Mouse (Mus musculus): ENCODE data around the gene Adat1. TPM values are rescaled to one million over a fixed set of nuclear protein-coding genes. Genes with fewer than 3 reads are reported as not detected.

Adat1 gene
- polyA plus RNA-seq, 1 experiment = 3.7 TPM

DNA sequence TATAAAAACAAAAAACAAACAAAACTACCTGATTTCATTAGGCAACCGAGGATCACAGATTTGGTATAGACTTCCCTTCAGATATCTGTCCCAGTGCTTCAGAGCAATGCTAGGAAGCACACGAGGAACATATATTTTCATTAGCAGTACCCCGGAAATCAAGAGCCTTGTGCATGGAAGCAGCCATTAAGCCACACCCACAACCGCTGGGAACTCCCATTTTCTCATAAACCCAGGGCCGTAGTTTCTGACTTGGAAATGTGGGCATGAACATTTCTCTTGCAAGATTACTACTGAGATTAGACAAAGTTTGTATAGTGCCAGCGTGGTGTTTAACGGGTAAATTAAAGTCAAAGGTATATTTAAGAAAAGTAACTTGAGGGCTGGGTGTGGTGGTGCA lies 17.5 kb upstream of the Adat1 start:
- no peaks in the 10 kb centered on the region; the same call in 1 of the 2 replicates for H3K4me1 ChIP-seq (ENCODE audit: control insufficient read depth, insufficient read depth, low read length)
- peak overlapping the region; percentile 8; the same call in 1 of the 2 replicates for H3K4me3 ChIP-seq (ENCODE audit: insufficient read depth, low read length)
- no peak overlapping the region for H3K27ac ChIP-seq (ENCODE audit: insufficient read depth, low read length)
- TF ChIP-seq POLR2A (IDR thresholded peaks at IDR 0.05; ENCODE audit: low read depth, low read length) (no peak), CTCF (IDR thresholded peaks at IDR 0.05; ENCODE audit: borderline replicate concordance, insufficient read depth, low read length) (no peak)

DNA sequence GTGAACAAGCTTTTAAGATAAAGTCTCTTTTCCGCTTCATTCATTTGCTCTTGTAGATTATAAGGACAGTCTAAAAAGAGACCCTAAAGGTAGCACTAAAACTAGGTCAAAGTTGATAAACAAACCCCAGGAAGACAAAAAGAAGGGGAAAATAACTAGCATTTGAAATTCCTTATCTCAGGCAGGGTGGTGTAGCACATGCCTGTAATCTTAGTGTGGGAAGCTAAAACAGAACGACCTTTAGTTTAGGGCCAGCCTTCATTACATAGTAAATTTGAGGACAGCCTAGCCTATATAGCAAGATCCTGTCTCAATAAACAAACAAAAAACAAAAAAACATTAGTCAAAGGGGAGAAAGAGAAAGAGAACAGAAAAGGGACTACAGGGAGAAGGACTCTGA lies 15.6 kb upstream of the Adat1 start:
- Histone ChIP-seq H3K4me1 (ENCODE audit: control insufficient read depth, insufficient read depth, low read length) (no peaks in the 10 kb centered on the region), H3K27ac (ENCODE audit: insufficient read depth, low read length) (no peak overlapping the region), H3K4me3 (ENCODE audit: insufficient read depth, low read length) (no peak overlapping the region)
- TF ChIP-seq POLR2A (IDR thresholded peaks at IDR 0.05; ENCODE audit: low read depth, low read length) (no peak), CTCF (IDR thresholded peaks at IDR 0.05; ENCODE audit: borderline replicate concordance, insufficient read depth, low read length) (no peak)

DNA sequence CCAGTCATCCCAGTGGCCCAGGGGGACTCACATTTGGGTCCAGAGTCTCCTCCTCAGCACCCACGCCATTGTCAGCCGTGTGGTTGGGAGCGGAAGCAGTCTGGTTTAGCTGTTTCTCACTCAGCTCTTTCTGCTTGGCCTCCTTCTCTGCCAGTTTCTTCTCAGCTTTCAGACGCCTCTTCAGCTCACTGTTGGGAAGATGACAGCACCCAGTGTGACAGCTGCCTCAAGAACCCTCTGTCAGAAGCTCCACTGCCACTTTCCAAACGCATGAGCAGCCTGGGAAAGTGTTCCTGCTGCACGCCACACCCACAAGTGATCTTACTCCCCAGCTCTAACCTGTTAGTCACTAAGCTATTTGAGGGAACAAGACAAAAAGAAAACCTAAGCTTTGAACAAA lies 13.5 kb upstream of the Adat1 start:
- Histone ChIP-seq H3K27ac (ENCODE audit: insufficient read depth, low read length) (no peak overlapping the region), H3K4me3 (ENCODE audit: insufficient read depth, low read length) (no peak overlapping the region), H3K4me1 (ENCODE audit: control insufficient read depth, insufficient read depth, low read length) (no peaks in the 10 kb centered on the region)
- TF ChIP-seq POLR2A (IDR thresholded peaks at IDR 0.05; ENCODE audit: low read depth, low read length) (no peak), CTCF (IDR thresholded peaks at IDR 0.05; ENCODE audit: borderline replicate concordance, insufficient read depth, low read length) (no peak)

DNA sequence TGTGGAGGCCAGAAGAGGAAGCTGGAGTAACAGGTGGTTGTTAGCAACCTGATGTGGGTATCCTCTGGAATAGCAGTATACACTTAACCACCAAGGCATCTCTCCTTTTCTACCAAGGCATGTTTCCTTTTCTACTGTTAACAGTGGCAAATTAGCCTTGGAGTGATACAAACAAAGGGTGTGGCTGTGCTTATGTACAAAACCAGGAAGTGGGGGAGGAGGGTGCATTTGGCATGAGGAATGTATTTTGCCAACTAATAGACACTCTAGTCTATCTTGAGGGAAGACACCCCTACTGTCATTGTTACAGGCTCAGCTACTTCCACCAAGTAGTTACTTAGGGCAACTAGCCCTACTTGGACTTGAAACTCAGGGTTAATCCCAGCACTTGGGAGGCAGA lies 12.7 kb upstream of the Adat1 start:
- Histone ChIP-seq H3K27ac (ENCODE audit: insufficient read depth, low read length) (no peak overlapping the region), H3K4me1 (ENCODE audit: control insufficient read depth, insufficient read depth, low read length) (no peaks in the 10 kb centered on the region), H3K4me3 (ENCODE audit: insufficient read depth, low read length) (no peak overlapping the region)
- TF ChIP-seq POLR2A (IDR thresholded peaks at IDR 0.05; ENCODE audit: low read depth, low read length) = no peak
- no peak for TF ChIP-seq CTCF (IDR thresholded peaks at IDR 0.05; ENCODE audit: borderline replicate concordance, insufficient read depth, low read length)

DNA sequence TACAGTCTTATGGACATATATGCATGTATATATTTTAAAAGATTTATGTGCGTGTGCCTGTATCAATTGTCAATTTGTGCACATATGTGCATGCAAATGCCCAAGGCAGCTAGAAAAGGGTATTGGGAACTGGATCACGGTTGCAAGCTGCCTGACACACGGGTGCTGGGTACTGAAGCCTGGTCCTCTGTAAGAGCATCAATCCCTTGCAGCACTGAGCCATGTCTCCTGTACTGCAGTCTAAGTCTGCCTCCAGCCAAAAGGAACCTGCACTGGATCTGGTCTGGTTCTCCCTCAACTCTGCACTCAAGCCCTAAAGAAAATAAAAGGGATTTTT lies 569 bp upstream of the Adat1 start:
- Histone ChIP-seq H3K4me3 (ENCODE audit: insufficient read depth, low read length) (no peak overlapping the region), H3K4me1 (ENCODE audit: control insufficient read depth, insufficient read depth, low read length) (no peaks in the 10 kb centered on the region)

DNA sequence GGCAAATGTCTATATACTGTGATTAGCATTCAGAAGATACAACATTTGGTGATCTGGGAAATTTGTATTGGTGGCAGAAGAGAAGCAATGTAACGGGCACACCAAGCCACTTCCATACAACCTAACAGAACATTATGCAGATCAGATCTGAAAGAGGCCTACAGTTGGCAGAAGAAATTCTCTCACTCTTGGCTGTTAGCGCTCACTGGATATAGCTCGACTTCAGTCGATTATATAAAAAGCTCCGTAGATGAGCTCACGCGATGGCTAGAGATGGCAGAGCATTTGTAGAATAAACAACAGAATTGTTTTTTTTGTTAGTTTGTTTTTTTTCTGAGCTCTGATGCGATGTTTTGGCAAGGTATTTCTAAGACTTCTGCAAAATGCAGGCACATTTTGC lies 824 bp downstream of the Adat1 start:
- TF ChIP-seq POLR2A (IDR thresholded peaks at IDR 0.05; ENCODE audit: low read depth, low read length) (no peak), CTCF (IDR thresholded peaks at IDR 0.05; ENCODE audit: borderline replicate concordance, insufficient read depth, low read length) (no peak)
- Histone ChIP-seq H3K4me3 (ENCODE audit: insufficient read depth, low read length) (peak overlapping the region; percentile 96), H3K27ac (ENCODE audit: insufficient read depth, low read length) (no peak overlapping the region), H3K4me1 (ENCODE audit: control insufficient read depth, insufficient read depth, low read length) (no peaks in the 10 kb centered on the region)

More for the DNA sequence above, 569 bp upstream of the Adat1 start:
- H3K27ac ChIP-seq (ENCODE audit: insufficient read depth, low read length) = no peak overlapping the region
- TF ChIP-seq CTCF (IDR thresholded peaks at IDR 0.05; ENCODE audit: borderline replicate concordance, insufficient read depth, low read length) = no peak
- no peak for TF ChIP-seq POLR2A (IDR thresholded peaks at IDR 0.05; ENCODE audit: low read depth, low read length)

DNA sequence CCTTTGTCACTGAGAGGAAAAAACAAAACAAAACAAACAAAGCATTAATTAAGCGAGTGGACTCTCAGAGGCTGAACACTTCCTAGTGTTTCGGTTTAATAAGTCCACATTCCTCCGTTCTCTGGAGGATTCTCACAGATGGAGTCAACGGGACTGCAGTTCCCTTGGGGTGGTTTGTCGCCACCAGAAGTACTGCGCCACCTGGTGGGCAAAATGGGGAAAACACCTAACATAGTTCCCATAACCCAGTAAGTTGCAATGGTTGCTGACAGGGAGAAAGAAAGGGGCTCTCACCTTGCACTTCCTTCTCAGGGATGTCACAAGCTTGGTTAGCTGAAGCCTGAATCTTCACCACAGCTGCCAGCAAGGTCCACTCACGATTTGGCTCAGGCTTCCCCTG lies 2.2 kb downstream of the Adat1 start:
- Histone ChIP-seq H3K4me1 (ENCODE audit: control insufficient read depth, insufficient read depth, low read length) (no peaks in the 10 kb centered on the region), H3K4me3 (ENCODE audit: insufficient read depth, low read length) (no peak overlapping the region), H3K27ac (ENCODE audit: insufficient read depth, low read length) (no peak overlapping the region)
- TF ChIP-seq POLR2A (IDR thresholded peaks at IDR 0.05; ENCODE audit: low read depth, low read length) = no peak
- peak; percentile 77 for TF ChIP-seq CTCF (IDR thresholded peaks at IDR 0.05; ENCODE audit: borderline replicate concordance, insufficient read depth, low read length)

DNA sequence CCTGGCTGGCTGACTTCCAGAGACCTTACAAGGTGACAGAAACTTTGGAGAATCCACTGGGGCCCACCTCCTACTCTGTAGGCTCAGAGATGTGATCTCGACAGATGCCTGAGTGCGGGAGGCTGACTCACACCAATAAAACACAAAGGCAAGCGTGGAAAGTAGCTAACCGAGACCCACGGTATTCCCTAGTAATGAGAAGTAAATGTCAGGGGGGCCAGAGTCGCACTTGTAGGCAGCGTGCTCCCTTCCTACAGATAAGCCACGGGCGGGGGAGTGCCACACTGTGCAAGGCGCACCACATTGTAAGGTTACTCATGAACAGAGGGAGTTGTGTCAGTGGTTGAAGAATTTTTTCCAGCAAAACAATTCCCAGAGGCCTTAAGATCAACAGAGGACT lies 7.6 kb downstream of the Adat1 start:
- Histone ChIP-seq H3K4me3 (ENCODE audit: insufficient read depth, low read length) (no peak overlapping the region), H3K27ac (ENCODE audit: insufficient read depth, low read length) (no peak overlapping the region), H3K4me1 (ENCODE audit: control insufficient read depth, insufficient read depth, low read length) (no peaks in the 10 kb centered on the region)
- TF ChIP-seq POLR2A (IDR thresholded peaks at IDR 0.05; ENCODE audit: low read depth, low read length) (no peak), CTCF (IDR thresholded peaks at IDR 0.05; ENCODE audit: borderline replicate concordance, insufficient read depth, low read length) (no peak)

DNA sequence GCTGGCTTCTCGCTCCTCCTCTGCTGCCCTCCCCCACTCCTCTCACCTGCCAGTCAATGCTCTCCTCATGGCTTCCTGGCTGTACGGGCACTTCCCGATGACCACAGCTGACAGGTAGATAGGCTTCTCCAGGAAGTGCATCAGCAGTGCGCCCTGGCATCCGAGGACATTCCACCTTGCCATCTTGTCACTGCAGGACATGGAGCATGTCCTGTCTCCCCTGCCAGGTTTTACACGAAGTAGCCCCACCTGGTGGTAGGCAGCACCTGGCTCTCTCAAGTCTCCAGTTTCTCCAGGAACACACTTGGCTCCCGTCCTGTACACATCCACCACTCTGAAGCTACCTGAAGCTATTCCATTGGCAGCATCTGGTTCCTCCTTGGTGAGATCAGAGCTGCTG lies 10.0 kb downstream of the Adat1 start:
- Histone ChIP-seq H3K4me1 (ENCODE audit: control insufficient read depth, insufficient read depth, low read length) (no peaks in the 10 kb centered on the region), H3K4me3 (ENCODE audit: insufficient read depth, low read length) (no peak overlapping the region), H3K27ac (ENCODE audit: insufficient read depth, low read length) (no peak overlapping the region)
- TF ChIP-seq POLR2A (IDR thresholded peaks at IDR 0.05; ENCODE audit: low read depth, low read length) (no peak), CTCF (IDR thresholded peaks at IDR 0.05; ENCODE audit: borderline replicate concordance, insufficient read depth, low read length) (no peak)

DNA sequence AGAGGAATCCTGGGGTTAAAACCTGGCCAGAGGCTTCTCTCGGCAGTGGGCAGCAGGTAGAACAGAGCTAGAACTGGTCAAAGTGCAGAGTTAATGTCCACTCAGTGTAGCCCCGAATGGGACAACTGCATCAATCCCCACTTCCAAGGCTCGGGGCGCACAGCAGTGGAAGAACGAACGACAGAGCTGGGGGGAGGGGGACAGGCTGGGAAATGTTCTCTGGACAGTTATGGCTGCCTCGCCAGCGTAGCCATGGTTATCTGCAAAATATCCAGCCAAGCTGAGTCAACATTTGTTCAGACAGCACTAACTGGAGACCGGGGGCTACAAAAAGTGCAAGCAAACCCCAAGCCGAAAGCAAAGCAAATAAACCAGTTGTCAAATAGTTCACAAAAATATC lies 14.0 kb downstream of the Adat1 start:
- Histone ChIP-seq H3K4me1 (ENCODE audit: control insufficient read depth, insufficient read depth, low read length) (no peaks in the 10 kb centered on the region), H3K4me3 (ENCODE audit: insufficient read depth, low read length) (no peak overlapping the region)

DNA sequence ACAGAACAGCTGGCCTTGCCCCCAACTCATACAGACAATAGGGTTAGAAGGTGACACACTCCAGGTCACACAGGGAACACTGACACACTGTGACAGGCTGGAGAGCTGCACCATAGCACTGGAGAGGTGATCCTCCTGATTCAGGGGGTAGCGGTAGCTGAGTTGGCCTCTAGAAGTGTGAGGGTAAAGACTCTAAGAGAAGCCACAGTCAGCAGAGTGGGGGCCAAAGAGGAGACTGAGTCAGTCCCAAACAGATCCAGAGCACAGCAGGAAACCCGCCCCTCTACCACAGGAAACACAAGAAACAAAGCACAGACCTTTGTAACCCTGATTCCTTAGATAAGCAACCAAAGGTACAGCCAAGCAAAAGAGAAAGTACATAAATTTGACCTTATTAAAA lies 15.8 kb downstream of the Adat1 start:
- Histone ChIP-seq H3K4me1 (ENCODE audit: control insufficient read depth, insufficient read depth, low read length) (no peaks in the 10 kb centered on the region), H3K27ac (ENCODE audit: insufficient read depth, low read length) (no peak overlapping the region), H3K4me3 (ENCODE audit: insufficient read depth, low read length) (no peak overlapping the region)
- TF ChIP-seq POLR2A (IDR thresholded peaks at IDR 0.05; ENCODE audit: low read depth, low read length) (no peak), CTCF (IDR thresholded peaks at IDR 0.05; ENCODE audit: borderline replicate concordance, insufficient read depth, low read length) (no peak)

More for the DNA sequence above, 14.0 kb downstream of the Adat1 start:
- no peak for TF ChIP-seq POLR2A (IDR thresholded peaks at IDR 0.05; ENCODE audit: low read depth, low read length)
- no peak for TF ChIP-seq CTCF (IDR thresholded peaks at IDR 0.05; ENCODE audit: borderline replicate concordance, insufficient read depth, low read length)
- no peak overlapping the region for H3K27ac ChIP-seq (ENCODE audit: insufficient read depth, low read length)
